Mouse (Mus musculus): Measurements from ENCODE around the gene Rbl1. TPM values are rescaled to one million over a fixed set of nuclear protein-coding genes. Genes with fewer than 3 reads are reported as not detected.

Gene Rbl1
- total RNA-seq, 2 experiments from 2014 or later = 1.6 to 1.7 TPM

Other genes starting within 250 kb of the Rbl1 start
- 10 to 100 TPM; 17.7 to 23.7 TPM for gene Ndrg3, start 212.5 kb downstream of the Rbl1 start, total RNA-seq (2021)
- gene Dsn1, start 197.4 kb downstream of the Rbl1 start, total RNA-seq (2021) = 1 to 10 TPM; 1.7 to 2.3 TPM
- gene Soga1, start 125.3 kb downstream of the Rbl1 start, total RNA-seq (2021) = 10 to 100 TPM; 10.4 to 11.0 TPM
- not detected for gene Tldc2, start 117.5 kb downstream of the Rbl1 start, total RNA-seq (2021)
- gene Samhd1, start 69.3 kb downstream of the Rbl1 start, total RNA-seq (2021) = 10 to 100 TPM; 21.7 to 26.3 TPM
- 100 to 1,000 TPM in 1 of 2 experiments, 10 to 100 TPM in 1; 91.4 to 104 TPM for gene Rpn2, start 74.5 kb upstream of the Rbl1 start, total RNA-seq (2021)
- gene Mroh8, start 75.0 kb upstream of the Rbl1 start, total RNA-seq (2021) = under 1 TPM in 1 of 2 experiments, not detected in 1; 0.10 TPM
- gene Ghrh, start 143.0 kb upstream of the Rbl1 start, total RNA-seq (2021) = not detected
- 10 to 100 TPM; 19.4 to 21.1 TPM for gene Manbal, start 163.1 kb upstream of the Rbl1 start, total RNA-seq (2021)
- 1 to 10 TPM; 4.2 to 4.8 TPM for gene Src, start 213.9 kb upstream of the Rbl1 start, total RNA-seq (2021)

All from heart, adult 18-20 months (tissue).